Mouse (Mus musculus) bone marrow, adult 2 months (tissue): ENCODE data around the gene Hist2h3c2. TPM values are rescaled to one million over a fixed set of nuclear protein-coding genes. Genes with fewer than 3 reads are reported as not detected.
"Not testable (repeated sequence)": the region's sequence is repeated elsewhere in the genome, so short reads cannot be mapped to it uniquely, and the experiment has no call there.

Experiments used
- H3K27ac ChIP-seq: fragments of 200-500 bp; 2 replicates; pipeline ENCODE4 v1.5.1; 2012; ENCODE audit warnings: low read depth, mild to moderate bottlenecking, control low read depth, inconsistent platforms, low read length; ENCODE audit not compliant: control insufficient read depth, poor library complexity, insufficient read depth
- H3K4me1 ChIP-seq: fragments of 200-500 bp; 2 replicates; pipeline ENCODE4 v1.6.1; 2011; ENCODE audit warnings: low read length; ENCODE audit not compliant: control insufficient read depth, insufficient read depth
- H3K4me3 ChIP-seq: fragments of 200-500 bp; replicated peaks from 2 replicates; pipeline ENCODE3; 2011; ENCODE audit warnings: mild to moderate bottlenecking, low read depth, low read length, control low read depth; ENCODE audit not compliant: control insufficient read depth
- CTCF ChIP-seq: fragments of 200-500 bp; IDR thresholded peaks from 2 replicates; pipeline ENCODE4 v1.5.1; 2011; ENCODE audit warnings: low read length, control low read depth; ENCODE audit not compliant: control insufficient read depth, insufficient read depth
- POLR2A ChIP-seq: fragments of 200-500 bp; IDR thresholded peaks from 2 replicates; pipeline ENCODE4 v1.6.1; 2011; ENCODE audit warnings: low read depth, mild to moderate bottlenecking, control low read depth, low read length, borderline replicate concordance; ENCODE audit not compliant: control insufficient read depth
- WGBS: fragments of 180-500 bp; shearing (Covaris S2); methylation state at CpG from one replicate; pipeline ENCODE4 v1.1.7; 2018; 5-methylcytosine and 5-hydroxymethylcytosine counted together
- polyA plus RNA-seq: library from polyadenylated mRNA; stranded (reverse); fragments of >200 nt; gene quantifications from 2 replicates; pipeline ENCODE4 v1.2.4, GENCODE M21; 2011; ENCODE audit warnings: low replicate concordance; ENCODE audit not compliant: missing spikeins, insufficient read depth, insufficient read length

The Hist2h3c2 gene
- polyA plus RNA-seq: 50.6 and 79.9 TPM in 2 replicates

GRCm38 (mm10) chr3:96238954-96239793 lies at the start of gene Hist2h3c2:
Hist2h3c2 (minus strand) TSS chr3:96239127.
- peak; percentile 57; the same call in 1 of the 2 replicates for TF ChIP-seq POLR2A
- H3K4me1 ChIP-seq: not testable (repeated sequence)
- WGBS: 0% methylated on average over 27 of the region's 68 CpGs
- H3K4me3 ChIP-seq: peak within 1 kb of the TSS; percentile 76
- peak within 1 kb of the TSS; percentile 97 for H3K27ac ChIP-seq

DNA sequence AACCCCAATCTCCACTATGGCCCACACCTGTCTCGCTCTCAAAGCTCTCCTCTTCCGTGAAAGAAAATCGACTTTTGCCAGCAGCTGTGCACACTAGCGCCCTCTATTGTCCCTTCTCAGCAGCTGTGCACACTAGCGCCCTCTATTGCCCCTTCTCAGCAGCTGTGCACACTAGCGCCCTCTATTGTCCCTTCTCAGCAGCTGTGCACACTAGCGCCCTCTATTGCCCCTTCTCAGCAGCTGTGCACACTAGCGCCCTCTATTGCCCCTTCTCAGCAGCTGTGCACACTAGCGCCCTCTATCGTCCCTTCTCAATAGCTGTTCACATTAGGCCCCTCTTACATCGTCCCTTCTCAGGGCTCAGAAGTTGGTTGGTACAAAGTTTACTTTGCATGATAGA lies 48.4 kb upstream of the Hist2h3c2 start:
- not testable (repeated sequence) for H3K27ac ChIP-seq, H3K4me1 ChIP-seq, H3K4me3 ChIP-seq
- 93% methylated on average over 11 of the region's 11 CpGs for WGBS
- peak; percentile 64; the same call in 1 of the 2 replicates for TF ChIP-seq CTCF

- no peak for TF ChIP-seq POLR2A
- TF ChIP-seq CTCF: no peak
These were observed 45.5 kb upstream of the Hist2h3c2 start for GRCm38 (mm10) chr3:96284457-96284856.

DNA sequence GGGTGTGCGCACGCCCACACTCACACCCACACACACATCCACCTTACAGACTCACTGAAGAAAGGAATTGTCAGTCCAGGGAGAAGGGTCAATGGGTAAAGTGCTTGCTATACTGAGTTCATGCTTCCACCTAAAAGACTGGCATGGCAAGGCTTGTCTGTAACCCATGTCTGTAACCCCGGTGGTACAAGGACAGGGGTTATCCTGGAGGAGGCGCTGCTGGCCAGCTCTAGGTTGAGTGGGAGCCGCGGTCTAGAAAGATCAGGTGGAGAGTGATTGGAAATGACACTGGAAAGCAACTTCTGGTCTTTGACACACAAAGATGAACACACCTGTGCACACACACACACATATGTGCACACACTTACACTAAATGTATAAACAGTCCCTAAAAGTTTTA lies 41.7 kb upstream of the Hist2h3c2 start:
- TF ChIP-seq CTCF (no peak), POLR2A (no peak)
- WGBS: 83% methylated on average over 6 of the region's 6 CpGs
- H3K27ac ChIP-seq: no peak overlapping the region

More at GRCm38 (mm10) chr3:96284457-96284856, 45.5 kb upstream of the Hist2h3c2 start:
- H3K4me1 ChIP-seq: 0 out of 2 replicates have a peak, but pooled peaks cover 1% of the 10 kb centered on the region
- H3K4me3 ChIP-seq: no peak overlapping the region
- no peak overlapping the region for H3K27ac ChIP-seq
- 17% methylated on average over 4 of the region's 4 CpGs for WGBS

DNA sequence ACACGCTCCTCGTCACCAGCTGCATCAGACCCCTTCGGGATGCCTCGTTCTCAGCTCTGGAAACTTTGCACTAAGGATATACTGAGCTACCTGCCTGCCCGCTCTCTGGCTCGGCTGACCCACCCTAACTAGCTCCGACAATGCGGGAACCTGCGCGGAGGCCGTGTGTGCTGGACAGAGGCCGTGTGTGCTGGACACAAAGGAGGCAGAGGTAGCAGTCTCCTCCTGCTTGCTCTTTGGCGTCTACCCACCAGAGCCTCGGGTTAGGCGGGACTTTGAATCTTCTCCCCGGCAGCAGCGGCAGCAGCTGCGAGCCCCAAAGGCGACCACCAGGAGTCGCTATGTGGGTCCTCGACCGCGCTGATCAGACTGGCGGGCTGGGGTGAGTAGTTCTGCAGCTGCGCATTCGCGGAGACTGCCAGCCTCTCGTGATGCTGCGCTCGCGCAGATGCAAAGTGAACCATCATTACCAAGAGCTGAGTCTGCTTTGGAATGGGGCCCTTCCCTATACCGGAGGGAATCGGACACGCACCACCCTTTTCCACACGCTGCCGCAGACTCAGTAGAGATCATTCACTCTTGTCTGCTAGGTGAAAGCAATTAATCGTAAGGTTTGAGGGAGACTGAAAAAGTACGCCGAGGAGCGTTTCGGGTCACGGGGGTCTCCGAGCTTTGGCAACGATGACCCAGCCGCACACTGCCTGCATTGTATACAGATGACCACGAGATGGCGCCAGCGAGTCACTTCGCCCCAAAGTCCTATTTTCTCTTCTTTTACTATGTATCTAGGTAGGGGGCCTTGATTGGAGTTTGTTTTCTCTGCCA lies 39.1 kb upstream of the Hist2h3c2 start:
- Histone ChIP-seq H3K4me1 (no peaks in the 10 kb centered on the region; the same call in 1 of the 2 replicates), H3K4me3 (peak overlapping the region; percentile 66), H3K27ac (peak overlapping the region; percentile 56)
- TF ChIP-seq CTCF (peak; percentile 93), POLR2A (peak; percentile 43; the same call in 1 of the 2 replicates)
- WGBS: under 1% methylated on average over 49 of the region's 49 CpGs

More for the DNA sequence above, 41.7 kb upstream of the Hist2h3c2 start:
- H3K4me1 ChIP-seq: no peaks in the 10 kb centered on the region; the same call in 1 of the 2 replicates
- no peak overlapping the region for H3K4me3 ChIP-seq

DNA sequence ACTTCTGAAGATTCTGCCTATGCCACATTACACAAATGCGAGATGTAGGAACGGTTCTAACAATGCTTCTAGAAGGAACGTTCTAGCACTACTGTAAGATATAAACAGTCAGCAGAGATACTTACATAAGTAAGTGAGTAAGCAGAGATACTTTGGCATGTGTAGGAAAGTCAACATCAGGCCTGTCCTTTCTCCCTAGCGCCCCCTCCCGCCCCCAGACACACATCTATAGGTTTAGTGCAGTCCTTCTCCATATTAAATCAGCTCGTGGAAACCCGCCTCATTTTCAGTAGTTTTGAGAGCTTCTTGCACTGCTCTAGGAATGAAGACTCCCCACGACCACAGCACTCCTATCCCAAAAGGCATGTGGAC lies 38.5 kb upstream of the Hist2h3c2 start:
- H3K4me1 ChIP-seq: no peaks in the 10 kb centered on the region; the same call in 1 of the 2 replicates
- H3K4me3 ChIP-seq: peak overlapping the region; percentile 66
- WGBS: 13% methylated on average over 8 of the region's 8 CpGs
- H3K27ac ChIP-seq: peak overlapping the region; percentile 56
- TF ChIP-seq POLR2A (no peak), CTCF (0 out of 2 replicates have a peak, but pooled peaks have one; percentile 14)

GRCm38 (mm10) chr3:96273591-96274465 lies 34.9 kb upstream of the Hist2h3c2 start:
- H3K27ac ChIP-seq: no peak overlapping the region
- TF ChIP-seq CTCF (no peak), POLR2A (no peak)
- 34% methylated on average over 17 of the region's 17 CpGs for WGBS

More at GRCm38 (mm10) chr3:96273591-96274465, 34.9 kb upstream of the Hist2h3c2 start:
- Histone ChIP-seq H3K4me1 (no peaks in the 10 kb centered on the region; the same call in 1 of the 2 replicates), H3K4me3 (no peak overlapping the region)
